Mouse (Mus musculus) spleen, embryonic (tissue): ENCODE measurements around the gene Parp14.

ENCODE experiments used
- CTCF ChIA-PET: fragments of 350-600 bp; sonication (Branson Sonifier 250); formaldehyde crosslinking; loops from one replicate; lab custom pipeline; 2022; lab: Charles Lee

Parp14 gene

GRCm38 (mm10) chr16:35788330-35788729 is 83.0 kb downstream of the Parp14 start:
- CTCF ChIA-PET = no interaction called here

DNA sequence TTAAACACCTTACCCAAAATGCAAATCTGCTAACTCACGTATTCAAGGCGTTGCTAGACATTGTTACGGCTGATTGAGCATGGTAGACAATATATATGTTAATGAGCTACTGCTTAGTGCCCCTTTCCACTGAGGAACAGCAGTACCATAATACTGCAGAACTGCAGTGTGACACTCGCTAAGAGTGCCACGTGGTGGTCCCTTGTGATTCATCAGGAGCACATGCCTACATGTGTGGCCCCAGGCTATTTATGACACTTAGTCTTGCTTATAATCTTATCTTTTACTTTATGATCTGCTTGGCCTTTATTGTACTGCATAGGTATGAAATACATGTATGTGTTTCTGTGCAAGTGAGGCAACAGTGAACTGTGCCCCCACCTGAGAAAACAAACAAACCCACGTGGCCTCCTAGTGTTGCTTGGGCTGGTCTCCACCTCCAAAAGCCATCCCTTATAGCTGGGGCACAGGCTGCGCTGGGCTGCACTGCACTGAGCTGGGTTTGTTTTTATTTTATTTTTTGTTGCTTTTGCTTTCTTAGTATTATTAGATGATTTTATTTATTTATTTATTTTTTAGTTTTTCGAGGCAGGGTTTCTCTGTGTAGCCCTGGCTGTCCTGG is 83.7 kb downstream of the Parp14 start:
- CTCF ChIA-PET = no interaction called here

DNA sequence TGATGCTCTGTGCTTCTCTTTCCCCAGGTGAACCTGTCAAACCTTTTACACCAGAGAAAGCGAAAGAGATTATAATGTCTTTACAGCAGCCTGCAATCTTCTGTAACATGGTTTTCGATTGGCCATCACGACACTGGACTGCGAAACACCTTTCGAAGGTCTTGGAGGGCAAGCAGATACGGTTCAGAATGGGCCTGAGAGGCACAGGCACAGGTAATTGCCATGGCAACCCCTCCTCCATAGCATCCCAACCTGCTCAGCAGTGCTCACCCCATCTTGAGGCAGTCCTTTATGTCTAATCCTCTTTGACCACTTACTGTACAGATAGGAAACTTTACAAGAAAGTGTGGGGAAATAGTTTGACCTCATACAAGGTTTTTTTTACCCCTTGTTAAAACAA is 84.2 kb downstream of the Parp14 start:
- CTCF ChIA-PET = no interaction called here

- CTCF ChIA-PET = no interaction called here
These were observed 87.1 kb downstream of the Parp14 start for GRCm38 (mm10) chr16:35784134-35784725.

DNA sequence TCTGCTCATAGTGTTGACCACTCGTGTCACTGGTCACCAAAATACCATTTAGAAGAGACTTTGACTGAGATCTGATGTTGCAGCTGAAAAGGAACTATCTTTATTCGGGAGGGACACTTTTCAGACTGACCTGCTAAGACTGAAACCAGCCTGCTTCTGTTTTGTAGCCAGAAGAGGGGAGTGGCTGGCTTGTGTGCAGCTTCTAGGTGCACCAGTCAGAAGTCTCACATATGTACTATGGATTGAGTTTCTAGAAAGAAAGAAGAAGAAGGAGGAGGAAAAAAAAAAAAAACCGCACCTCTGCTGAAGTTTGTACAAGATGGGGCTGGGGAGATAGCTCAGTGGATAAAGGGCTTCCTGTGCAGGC is 88.2 kb downstream of the Parp14 start:
- CTCF ChIA-PET = no interaction called here
